Mouse (Mus musculus): ENCODE measurements around the gene Bcat1. TPM values are rescaled to one million over a fixed set of nuclear protein-coding genes. Genes with fewer than 3 reads are reported as not detected.

Gene Bcat1
- polyA plus RNA-seq, 1 experiment from 2014 or later, result 88.0 TPM

- WGBS, result 93% methylated on average over 1 of the region's 1 CpGs
- no peak overlapping the region for H3K4me2 ChIP-seq (ENCODE audit: low read depth, low read length)
- no peaks in the 10 kb centered on the region for H3K4me1 ChIP-seq (ENCODE audit: control insufficient read depth, insufficient read depth, low read length)
- DNase-seq (ENCODE audit: low spot score) (no peak), ATAC-seq (replicated peaks; ENCODE audit: insufficient number of reproducible peaks, low FRiP score, low TSS enrichment, low read depth) (no peak)
- no peak overlapping the region for H3K9ac ChIP-seq (replicated peaks; ENCODE audit: low read length)
- no peaks in the 10 kb centered on the region for H3K36me3 ChIP-seq (replicated peaks; ENCODE audit: control insufficient read depth, insufficient read depth, low read depth, low read length)
- H3K4me3 ChIP-seq (ENCODE audit: low read depth, low read length), result no peak overlapping the region
- no peaks in the 10 kb centered on the region for H3K9me3 ChIP-seq (replicated peaks; ENCODE audit: control insufficient read depth, low read length)
- H3K27ac ChIP-seq (replicated peaks; ENCODE audit: low read depth, low read length), result no peak overlapping the region
- no peaks in the 10 kb centered on the region for H3K27me3 ChIP-seq (ENCODE audit: control insufficient read depth, insufficient read depth, low read length)
Observed at GRCm38 (mm10) chr6:145061361-145061760, 14.6 kb downstream of the Bcat1 start.

- no peak overlapping the region for H3K4me3 ChIP-seq (ENCODE audit: low read depth, low read length)
- no peaks in the 10 kb centered on the region for H3K4me1 ChIP-seq (ENCODE audit: control insufficient read depth, insufficient read depth, low read length)
- H3K9ac ChIP-seq (replicated peaks; ENCODE audit: low read length), result no peak overlapping the region
- no peaks in the 10 kb centered on the region for H3K27me3 ChIP-seq (ENCODE audit: control insufficient read depth, insufficient read depth, low read length)
- ATAC-seq (replicated peaks; ENCODE audit: insufficient number of reproducible peaks, low FRiP score, low TSS enrichment, low read depth), result no peak
- no peak overlapping the region for H3K27ac ChIP-seq (replicated peaks; ENCODE audit: low read depth, low read length)
- H3K4me2 ChIP-seq (ENCODE audit: low read depth, low read length), result no peak overlapping the region
- DNase-seq (ENCODE audit: low spot score), result no peak
- no peaks in the 10 kb centered on the region for H3K36me3 ChIP-seq (replicated peaks; ENCODE audit: control insufficient read depth, insufficient read depth, low read depth, low read length)
- H3K9me3 ChIP-seq (replicated peaks; ENCODE audit: control insufficient read depth, low read length), result no peaks in the 10 kb centered on the region
- 69% methylated on average over 4 of the region's 4 CpGs for WGBS
Observed at GRCm38 (mm10) chr6:145056102-145056501, 19.9 kb downstream of the Bcat1 start.

DNA sequence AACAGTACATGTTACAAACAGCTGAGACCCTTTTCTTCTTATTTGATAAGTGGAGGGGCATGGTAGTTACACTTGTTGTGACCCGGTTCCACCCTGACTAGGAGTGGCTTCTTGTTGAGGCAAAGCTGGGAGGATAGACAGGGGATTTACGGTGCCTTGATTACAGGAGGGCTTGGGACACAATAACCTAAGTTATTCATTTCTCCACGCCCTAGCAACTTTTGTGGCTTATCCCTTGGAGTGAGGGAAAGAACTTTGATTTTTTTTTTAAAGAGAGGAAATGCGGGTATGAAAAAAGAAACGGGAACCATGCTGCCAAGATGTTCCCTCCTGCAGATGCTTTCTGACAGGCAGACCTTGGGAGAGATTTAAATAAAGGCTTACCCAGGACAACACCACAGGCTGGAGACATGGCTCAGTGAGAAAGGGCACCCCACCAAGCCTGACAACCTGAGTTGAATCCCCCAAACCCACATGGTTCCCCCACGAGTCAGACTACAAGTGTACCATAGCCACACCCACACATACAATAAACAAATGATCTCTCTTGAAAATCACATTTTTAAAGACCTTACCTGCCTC lies 20.6 kb downstream of the Bcat1 start:
- no peaks in the 10 kb centered on the region for H3K27me3 ChIP-seq (ENCODE audit: control insufficient read depth, insufficient read depth, low read length)
- no peak overlapping the region for H3K4me3 ChIP-seq (ENCODE audit: low read depth, low read length)
- no peak overlapping the region for H3K27ac ChIP-seq (replicated peaks; ENCODE audit: low read depth, low read length)
- H3K4me2 ChIP-seq (ENCODE audit: low read depth, low read length), result no peak overlapping the region
- no peak overlapping the region for H3K9ac ChIP-seq (replicated peaks; ENCODE audit: low read length)
- no peak for DNase-seq (ENCODE audit: low spot score)
- H3K9me3 ChIP-seq (replicated peaks; ENCODE audit: control insufficient read depth, low read length), result no peaks in the 10 kb centered on the region
- no peaks in the 10 kb centered on the region for H3K36me3 ChIP-seq (replicated peaks; ENCODE audit: control insufficient read depth, insufficient read depth, low read depth, low read length)
- H3K4me1 ChIP-seq (ENCODE audit: control insufficient read depth, insufficient read depth, low read length), result no peaks in the 10 kb centered on the region
- no peak for ATAC-seq (replicated peaks; ENCODE audit: insufficient number of reproducible peaks, low FRiP score, low TSS enrichment, low read depth)
- WGBS, result 74% methylated on average over 6 of the region's 6 CpGs

- H3K4me1 ChIP-seq (ENCODE audit: control insufficient read depth, insufficient read depth, low read length), result no peaks in the 10 kb centered on the region
- H3K9ac ChIP-seq (replicated peaks; ENCODE audit: low read length), result no peak overlapping the region
- WGBS, result 74% methylated on average over 2 of the region's 2 CpGs
- H3K4me3 ChIP-seq (ENCODE audit: low read depth, low read length), result no peak overlapping the region
- no peaks in the 10 kb centered on the region for H3K9me3 ChIP-seq (replicated peaks; ENCODE audit: control insufficient read depth, low read length)
- no peaks in the 10 kb centered on the region for H3K36me3 ChIP-seq (replicated peaks; ENCODE audit: control insufficient read depth, insufficient read depth, low read depth, low read length)
- H3K27me3 ChIP-seq (ENCODE audit: control insufficient read depth, insufficient read depth, low read length), result no peaks in the 10 kb centered on the region
- DNase-seq (ENCODE audit: low spot score) (no peak), ATAC-seq (replicated peaks; ENCODE audit: insufficient number of reproducible peaks, low FRiP score, low TSS enrichment, low read depth) (no peak)
- no peak overlapping the region for H3K4me2 ChIP-seq (ENCODE audit: low read depth, low read length)
- H3K27ac ChIP-seq (replicated peaks; ENCODE audit: low read depth, low read length), result no peak overlapping the region
Observed at GRCm38 (mm10) chr6:145052669-145053068, 23.3 kb downstream of the Bcat1 start.

DNA sequence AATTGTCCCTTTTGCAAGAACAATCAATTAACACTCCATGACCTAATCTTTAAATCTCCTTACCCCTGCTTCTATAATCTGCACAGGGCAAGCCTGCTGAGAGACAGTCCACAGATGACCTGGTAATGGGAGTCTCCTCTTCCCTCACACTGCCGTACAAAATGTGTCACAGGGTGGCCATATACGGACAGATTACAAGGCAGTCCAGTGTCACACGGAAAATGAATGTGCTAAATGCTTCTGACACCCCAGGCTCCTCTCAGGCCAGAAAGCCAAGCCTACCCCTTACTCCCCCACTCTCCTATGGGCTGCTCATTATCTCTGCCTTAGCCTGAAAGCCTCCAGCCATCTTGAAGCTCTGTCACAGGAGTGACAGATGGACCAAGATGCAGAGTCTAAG lies 25.1 kb downstream of the Bcat1 start:
- H3K4me1 ChIP-seq (ENCODE audit: control insufficient read depth, insufficient read depth, low read length), result no peaks in the 10 kb centered on the region
- 39% methylated on average over 3 of the region's 3 CpGs for WGBS
- ATAC-seq (replicated peaks; ENCODE audit: insufficient number of reproducible peaks, low FRiP score, low TSS enrichment, low read depth) (no peak), DNase-seq (ENCODE audit: low spot score) (no peak)
- no peak overlapping the region for H3K9ac ChIP-seq (replicated peaks; ENCODE audit: low read length)
- H3K9me3 ChIP-seq (replicated peaks; ENCODE audit: control insufficient read depth, low read length), result no peaks in the 10 kb centered on the region
- no peak overlapping the region for H3K4me2 ChIP-seq (ENCODE audit: low read depth, low read length)
- no peaks in the 10 kb centered on the region for H3K27me3 ChIP-seq (ENCODE audit: control insufficient read depth, insufficient read depth, low read length)
- no peaks in the 10 kb centered on the region for H3K36me3 ChIP-seq (replicated peaks; ENCODE audit: control insufficient read depth, insufficient read depth, low read depth, low read length)
- no peak overlapping the region for H3K4me3 ChIP-seq (ENCODE audit: low read depth, low read length)
- no peak overlapping the region for H3K27ac ChIP-seq (replicated peaks; ENCODE audit: low read depth, low read length)

DNA sequence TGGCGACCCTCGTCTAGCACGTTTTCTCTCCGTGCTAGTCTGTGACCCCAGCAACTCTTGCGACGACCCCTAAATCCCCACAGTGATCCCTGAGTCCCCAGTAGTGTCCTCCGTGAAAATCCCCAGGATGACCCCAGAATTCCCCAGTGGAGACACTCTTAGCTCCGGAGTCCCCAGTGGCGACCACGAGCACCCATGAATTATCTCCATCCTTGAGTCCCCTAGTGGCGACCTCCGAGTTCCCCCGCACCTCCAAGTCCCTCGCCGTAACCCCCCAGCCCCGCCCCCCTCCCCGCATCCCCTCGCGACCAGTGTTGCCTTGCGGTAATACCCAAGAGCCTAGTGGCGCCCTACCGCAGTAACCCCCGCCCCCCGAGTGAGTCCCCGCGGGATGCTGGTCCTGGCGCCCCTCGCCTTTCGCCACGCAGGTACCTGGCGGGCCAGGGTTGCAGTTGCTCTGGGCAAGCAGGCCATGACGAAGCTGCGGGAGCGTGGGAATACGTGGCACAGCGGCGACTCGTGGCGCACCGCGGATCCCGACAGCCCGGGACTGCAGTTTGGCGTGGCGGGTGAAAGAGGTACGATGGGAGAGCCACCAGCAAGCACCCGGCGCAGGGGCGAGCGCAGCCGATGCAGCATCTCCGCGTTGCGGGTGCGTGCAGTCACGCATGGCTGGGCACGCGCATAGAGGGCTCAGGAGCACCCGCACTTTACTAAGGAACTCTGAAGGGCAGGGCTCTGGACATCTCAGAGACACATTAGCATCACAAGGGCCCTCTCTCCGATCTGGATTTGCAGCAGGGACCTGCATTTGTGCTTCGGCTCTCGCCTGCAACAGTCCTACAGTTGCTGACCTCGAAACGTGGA lies 27.6 kb downstream of the Bcat1 start:
- peak overlapping the region; percentile 72 for H3K9ac ChIP-seq (replicated peaks; ENCODE audit: low read length)
- H3K36me3 ChIP-seq (replicated peaks; ENCODE audit: control insufficient read depth, insufficient read depth, low read depth, low read length), result no peaks in the 10 kb centered on the region
- H3K27me3 ChIP-seq (ENCODE audit: control insufficient read depth, insufficient read depth, low read length), result no peaks in the 10 kb centered on the region
- no peak overlapping the region for H3K27ac ChIP-seq (replicated peaks; ENCODE audit: low read depth, low read length)
- H3K4me1 ChIP-seq (ENCODE audit: control insufficient read depth, insufficient read depth, low read length), result no peaks in the 10 kb centered on the region
- H3K9me3 ChIP-seq (replicated peaks; ENCODE audit: control insufficient read depth, low read length), result no peaks in the 10 kb centered on the region
- peak overlapping the region; percentile 55 for H3K4me3 ChIP-seq (ENCODE audit: low read depth, low read length)
- ATAC-seq (replicated peaks; ENCODE audit: insufficient number of reproducible peaks, low FRiP score, low TSS enrichment, low read depth) (peak; percentile 50), DNase-seq (ENCODE audit: low spot score) (peak; percentile 43)
- H3K4me2 ChIP-seq (ENCODE audit: low read depth, low read length), result peak overlapping the region; percentile 99
- 2% methylated on average over 63 of the region's 64 CpGs for WGBS

GRCm38 (mm10) chr6:145047445-145047857 lies 28.5 kb downstream of the Bcat1 start:
- Histone ChIP-seq H3K9me3 (replicated peaks; ENCODE audit: control insufficient read depth, low read length) (no peaks in the 10 kb centered on the region), H3K4me1 (ENCODE audit: control insufficient read depth, insufficient read depth, low read length) (no peaks in the 10 kb centered on the region), H3K4me3 (ENCODE audit: low read depth, low read length) (peak overlapping the region; percentile 55), H3K27ac (replicated peaks; ENCODE audit: low read depth, low read length) (no peak overlapping the region), H3K9ac (replicated peaks; ENCODE audit: low read length) (peak overlapping the region; percentile 72), H3K27me3 (ENCODE audit: control insufficient read depth, insufficient read depth, low read length) (no peaks in the 10 kb centered on the region), H3K36me3 (replicated peaks; ENCODE audit: control insufficient read depth, insufficient read depth, low read depth, low read length) (no peaks in the 10 kb centered on the region), H3K4me2 (ENCODE audit: low read depth, low read length) (peak overlapping the region; percentile 99)
- 2% methylated on average over 15 of the region's 15 CpGs for WGBS
- peak; percentile 84 for DNase-seq (ENCODE audit: low spot score)
- 0 out of 2 replicates have a peak, but pooled peaks have one; percentile 42 for ATAC-seq (replicated peaks; ENCODE audit: insufficient number of reproducible peaks, low FRiP score, low TSS enrichment, low read depth)

GRCm38 (mm10) chr6:145046266-145046890 lies 29.6 kb downstream of the Bcat1 start:
- Histone ChIP-seq H3K4me2 (ENCODE audit: low read depth, low read length) (peak overlapping the region; percentile 99), H3K4me3 (ENCODE audit: low read depth, low read length) (0 out of 2 replicates have a peak overlapping the region, but pooled peaks have one; percentile 55), H3K4me1 (ENCODE audit: control insufficient read depth, insufficient read depth, low read length) (no peaks in the 10 kb centered on the region)

More at GRCm38 (mm10) chr6:145046266-145046890, 29.6 kb downstream of the Bcat1 start:
- WGBS, result 73% methylated on average over 13 of the region's 13 CpGs
- no peaks in the 10 kb centered on the region for H3K9me3 ChIP-seq (replicated peaks; ENCODE audit: control insufficient read depth, low read length)
- DNase-seq (ENCODE audit: low spot score) (no peak), ATAC-seq (replicated peaks; ENCODE audit: insufficient number of reproducible peaks, low FRiP score, low TSS enrichment, low read depth) (no peak)
- no peaks in the 10 kb centered on the region for H3K36me3 ChIP-seq (replicated peaks; ENCODE audit: control insufficient read depth, insufficient read depth, low read depth, low read length)
- no peaks in the 10 kb centered on the region for H3K27me3 ChIP-seq (ENCODE audit: control insufficient read depth, insufficient read depth, low read length)
- H3K27ac ChIP-seq (replicated peaks; ENCODE audit: low read depth, low read length), result no peak overlapping the region
- peak overlapping the region; percentile 36; the same call in 1 of the 2 replicates for H3K9ac ChIP-seq (replicated peaks; ENCODE audit: low read length)

Data from embryonic facial prominence, embryonic 11.5 days (tissue).